In the genomic region with DNA sequence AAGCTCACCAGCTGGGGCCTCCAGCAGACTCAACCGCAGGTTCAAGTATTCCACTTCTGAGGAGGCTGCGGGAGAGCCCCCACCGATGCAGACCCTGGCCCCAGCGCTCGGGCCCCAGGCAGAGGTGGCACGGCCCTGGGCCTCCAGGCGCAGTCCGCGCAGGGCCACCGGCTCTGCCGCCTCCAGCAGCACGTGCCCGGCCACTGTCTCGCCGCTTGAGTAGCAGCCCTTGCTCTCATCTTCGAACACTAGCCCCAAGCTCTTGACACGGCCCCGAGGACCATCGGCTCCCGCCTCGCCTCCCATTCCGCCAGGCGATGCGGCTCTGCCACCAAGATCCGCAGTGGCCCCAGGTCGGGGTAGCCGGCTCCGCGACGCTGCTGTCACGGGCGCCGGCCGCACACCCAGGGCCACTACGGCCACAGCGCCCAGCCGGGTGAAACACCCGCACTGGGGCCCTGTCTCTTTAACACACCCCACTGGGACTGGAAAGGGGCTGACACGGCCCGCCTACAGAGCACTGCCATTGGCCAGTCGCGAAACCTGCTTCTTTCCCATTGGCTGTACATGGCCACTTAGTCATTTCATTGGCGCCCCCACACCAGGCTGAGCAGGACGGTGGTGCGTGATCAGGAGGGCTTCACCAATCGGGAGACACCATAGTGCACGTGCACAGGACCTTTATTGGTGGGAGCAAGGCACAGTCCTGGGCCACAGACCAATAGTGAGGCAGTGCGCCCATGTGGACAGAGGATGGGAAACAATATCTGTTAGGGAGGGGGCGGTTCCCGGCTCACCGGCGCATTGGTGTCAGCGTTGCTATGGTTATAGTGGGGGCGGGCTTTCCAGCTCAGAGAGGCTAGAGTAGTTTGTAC, we compare ENCODE assay signal across 8 mouse cellular contexts. TPM values are rescaled to one million over a fixed set of nuclear protein-coding genes. Genes with fewer than 3 reads are reported as not detected.
DNase-seq lines count a peak whose midpoint lies in the region; ATAC-seq and TF ChIP-seq lines count a peak whose summit lies in the region.

A gene (minus strand): TSS at position 481 of the 875 bp plus-strand sequence.

- no peaks in the 10 kb centered on the region for H3K27me3 ChIP-seq in embryonic facial prominence, embryonic 12.5 days
- H3K27me3 ChIP-seq in intestine, postnatal 0 days (replicated peaks; ENCODE audit: control insufficient read depth, insufficient read depth, low read length): no peaks in the 10 kb centered on the region
- H3K27me3 ChIP-seq in midbrain, embryonic 10.5 days (ENCODE audit: low read depth, poor library complexity, severe bottlenecking): no peaks in the 10 kb centered on the region

- H3K27ac ChIP-seq in embryonic facial prominence, embryonic 12.5 days: peak within 1 kb of the TSS; percentile 71
- peak within 1 kb of the TSS; percentile 98 for H3K27ac ChIP-seq in intestine, postnatal 0 days (ENCODE audit: low read depth, low read length)
- H3K27ac ChIP-seq in midbrain, embryonic 10.5 days (replicated peaks): peak within 1 kb of the TSS; percentile 89

- H3K4me1 ChIP-seq in embryonic facial prominence, embryonic 12.5 days: peaks cover 16% of the 10 kb centered on the region
- H3K4me1 ChIP-seq in intestine, postnatal 0 days (replicated peaks; ENCODE audit: control insufficient read depth, insufficient read depth, low read length): peaks cover 13% of the 10 kb centered on the region
- H3K4me1 ChIP-seq in midbrain, embryonic 10.5 days: peaks cover 23% of the 10 kb centered on the region

- H3K36me3 ChIP-seq in embryonic facial prominence, embryonic 12.5 days: peaks cover 10% of the 10 kb centered on the region
- H3K36me3 ChIP-seq in intestine, postnatal 0 days (ENCODE audit: control insufficient read depth, insufficient read depth): peaks cover 9% of the 10 kb centered on the region
- H3K36me3 ChIP-seq in midbrain, embryonic 10.5 days: peaks cover 9% of the 10 kb centered on the region

- under 1% methylated on average over 54 of the region's 54 CpGs for WGBS in embryonic facial prominence, embryonic 12.5 days
- under 1% methylated on average over 54 of the region's 54 CpGs for WGBS in intestine, postnatal 0 days
- WGBS in midbrain, embryonic 10.5 days: 0% methylated on average over 54 of the region's 54 CpGs

- H3K9me3 ChIP-seq in embryonic facial prominence, embryonic 12.5 days: no peaks in the 10 kb centered on the region
- no peaks in the 10 kb centered on the region for H3K9me3 ChIP-seq in intestine, postnatal 0 days (ENCODE audit: control insufficient read depth)
- H3K9me3 ChIP-seq in midbrain, embryonic 10.5 days (replicated peaks): no peaks in the 10 kb centered on the region

- TF ChIP-seq CTCF in intestine, postnatal 0 days (IDR thresholded peaks at IDR 0.05; ENCODE audit: low read depth): no peak

- peak within 1 kb of the TSS; percentile 96 for H3K4me2 ChIP-seq in embryonic facial prominence, embryonic 12.5 days (replicated peaks)
- peak within 1 kb of the TSS; percentile 70 for H3K4me2 ChIP-seq in intestine, postnatal 0 days (replicated peaks; ENCODE audit: low read depth)

- intact Hi-C loops in left cerebral cortex, postnatal 36 days (cut with DNase I): no loop called here

- H3K9ac ChIP-seq in embryonic facial prominence, embryonic 12.5 days: peak within 1 kb of the TSS; percentile 80
- H3K9ac ChIP-seq in intestine, postnatal 0 days (ENCODE audit: low read depth, low read length): peak within 1 kb of the TSS; percentile 92

- peak within 1 kb of the TSS; percentile 87 for H3K4me3 ChIP-seq in embryonic facial prominence, embryonic 12.5 days
- peak within 1 kb of the TSS; percentile 74 for H3K4me3 ChIP-seq in intestine, postnatal 0 days (ENCODE audit: low read depth, low read length)
- peak within 1 kb of the TSS; percentile 85 for H3K4me3 ChIP-seq in midbrain, embryonic 10.5 days

- peak; percentile 97 to 98 for DNase-seq in adrenal gland, postnatal 36 days
- DNase-seq in left cerebral cortex, postnatal 36 days (ENCODE audit: low spot score in 2 of 2): peak; percentile 98 to 99
- peak; percentile 99 for DNase-seq in midbrain, embryonic 10.5 days (ENCODE audit: low spot score)
- DNase-seq in right cerebral cortex, postnatal 4 days: peak; percentile 88
- DNase-seq in yolk sac, embryonic 10.5 days (ENCODE audit: low spot score): peak; percentile 100

- peak; percentile 100 for ATAC-seq in embryonic facial prominence, embryonic 12.5 days (ENCODE audit: insufficient number of reproducible peaks, insufficient read depth, low FRiP score, low TSS enrichment)
- ATAC-seq in granulocyte monocyte progenitor cell, adult 5-6 weeks (replicated peaks; ENCODE audit: poor library complexity, severe bottlenecking): peak; percentile 94
- ATAC-seq in intestine, postnatal 0 days: peak; percentile 99

RNA-seq across cellular contexts. Expression of the gene that starts here (rescaled TPM):
- total RNA-seq in adrenal gland, postnatal 36 days (2021): 10 to 100 TPM; 18.9 to 20.3 TPM
- polyA plus RNA-seq in embryonic facial prominence, embryonic 12.5 days (2016; fragmentation: Nextera tagmentation; extraction: Ambion mirVana): 24.2 and 26.7 TPM in 2 replicates
- total RNA-seq in granulocyte monocyte progenitor cell, adult 5-6 weeks (2014; fragmentation: Nextera tagmentation): 3.2 and 7.9 TPM in 2 replicates
- 5.4 and 8.0 TPM in 2 replicates for total RNA-seq in granulocyte monocyte progenitor cell, adult 5-6 weeks (2017)
- polyA plus RNA-seq in intestine, postnatal 0 days (2015; fragmentation: Nextera tagmentation; extraction: Ambion mirVana): 104 and 107 TPM in 2 replicates
- 1 to 10 TPM; 7.1 to 7.5 TPM for total RNA-seq in left cerebral cortex, postnatal 36 days (2021)
- 16.7 and 19.7 TPM in 2 replicates for polyA plus RNA-seq in midbrain, embryonic 10.5 days (2016; fragmentation: Nextera tagmentation; extraction: Ambion mirVana)

Comparison
In these comparisons a context has a peak if more than half of its experiments do, and no peak if none do; other contexts are left out.
1. Peak in every context shown above with its lines: DNase-seq, ATAC-seq, H3K4me3 ChIP-seq and H3K27ac ChIP-seq.